Mouse (Mus musculus): ENCODE measurements around the gene Hist2h2ab. TPM values are rescaled to one million over a fixed set of nuclear protein-coding genes. Genes with fewer than 3 reads are reported as not detected.

Hist2h2ab gene
- total and polyA plus RNA-seq, 3 experiments, result 0.14 to 435 (median 38.7) TPM

- no peak for TF ChIP-seq GATA2 (IDR thresholded peaks at IDR 0.05; ENCODE audit: borderline replicate concordance, low read depth, low read length)
- no peak for TF ChIP-seq POLR2AphosphoS5 (IDR thresholded peaks at IDR 0.05; ENCODE audit: insufficient replicate concordance, low read depth, low read length)
- no peak for TF ChIP-seq TAL1 (conservative IDR thresholded peaks at IDR 0.05; ENCODE audit: low read depth, low read length)
- no peak for TF ChIP-seq GATA1 (IDR thresholded peaks at IDR 0.05; ENCODE audit: borderline replicate concordance, low read length)
- TF ChIP-seq CTCF (IDR thresholded peaks at IDR 0.05; ENCODE audit: low read depth, low read length), result no peak
- H3K9me3 ChIP-seq (replicated peaks), result peaks cover 16% of the 10 kb centered on the region
- H3K4me1 ChIP-seq (ENCODE audit: insufficient read depth, low read depth, low read length), result peaks cover 30% of the 10 kb centered on the region
- ATAC-seq (ENCODE audit: extremely low read depth, insufficient number of reproducible peaks, low FRiP score, poor library complexity, severe bottlenecking) (no peak), DNase-seq (ENCODE audit: low spot score) (no peak)
- no peaks in the 10 kb centered on the region for H3K27me3 ChIP-seq (ENCODE audit: insufficient read depth, low read length)
- peaks cover 3% of the 10 kb centered on the region for H3K36me3 ChIP-seq (replicated peaks)
- no peak overlapping the region for H3K4me3 ChIP-seq (ENCODE audit: low read depth, low read length)
These were observed 3.1 kb downstream of the Hist2h2ab start for GRCm38 (mm10) chr3:96222774-96223173.

- Histone ChIP-seq H3K9me3 (replicated peaks) (peaks cover 16% of the 10 kb centered on the region), H3K4me3 (ENCODE audit: low read depth, low read length) (no peak overlapping the region; the same call in 1 of the 2 replicates), H3K27me3 (ENCODE audit: insufficient read depth, low read length) (no peaks in the 10 kb centered on the region), H3K4me1 (ENCODE audit: insufficient read depth, low read depth, low read length) (peaks cover 31% of the 10 kb centered on the region), H3K36me3 (replicated peaks) (peaks cover 3% of the 10 kb centered on the region)
- ATAC-seq (ENCODE audit: extremely low read depth, insufficient number of reproducible peaks, low FRiP score, poor library complexity, severe bottlenecking), result no peak
- TF ChIP-seq POLR2AphosphoS5 (IDR thresholded peaks at IDR 0.05; ENCODE audit: insufficient replicate concordance, low read depth, low read length) (no peak), CTCF (IDR thresholded peaks at IDR 0.05; ENCODE audit: low read depth, low read length) (no peak), GATA1 (IDR thresholded peaks at IDR 0.05; ENCODE audit: borderline replicate concordance, low read length) (no peak), GATA2 (IDR thresholded peaks at IDR 0.05; ENCODE audit: borderline replicate concordance, low read depth, low read length) (no peak), TAL1 (conservative IDR thresholded peaks at IDR 0.05; ENCODE audit: low read depth, low read length) (no peak)
- DNase-seq (ENCODE audit: low spot score), result no peak
These were observed 5.8 kb downstream of the Hist2h2ab start for GRCm38 (mm10) chr3:96225421-96225820.

- peaks cover 32% of the 10 kb centered on the region for H3K4me1 ChIP-seq (ENCODE audit: insufficient read depth, low read depth, low read length)
- ATAC-seq (ENCODE audit: extremely low read depth, insufficient number of reproducible peaks, low FRiP score, poor library complexity, severe bottlenecking) (no peak), DNase-seq (ENCODE audit: low spot score) (no peak)
- no peaks in the 10 kb centered on the region for H3K27me3 ChIP-seq (ENCODE audit: insufficient read depth, low read length)
- H3K4me3 ChIP-seq (ENCODE audit: low read depth, low read length), result no peak overlapping the region
- H3K9me3 ChIP-seq (replicated peaks), result peaks cover 6% of the 10 kb centered on the region
- TF ChIP-seq GATA2 (IDR thresholded peaks at IDR 0.05; ENCODE audit: borderline replicate concordance, low read depth, low read length) (no peak), CTCF (IDR thresholded peaks at IDR 0.05; ENCODE audit: low read depth, low read length) (no peak), POLR2AphosphoS5 (IDR thresholded peaks at IDR 0.05; ENCODE audit: insufficient replicate concordance, low read depth, low read length) (no peak), TAL1 (conservative IDR thresholded peaks at IDR 0.05; ENCODE audit: low read depth, low read length) (no peak), GATA1 (IDR thresholded peaks at IDR 0.05; ENCODE audit: borderline replicate concordance, low read length) (no peak)
- H3K36me3 ChIP-seq (replicated peaks), result no peaks in the 10 kb centered on the region
These were observed 7.3 kb downstream of the Hist2h2ab start for GRCm38 (mm10) chr3:96226695-96227648.

- H3K27me3 ChIP-seq (ENCODE audit: insufficient read depth, low read length), result no peaks in the 10 kb centered on the region
- peaks cover 32% of the 10 kb centered on the region for H3K4me1 ChIP-seq (ENCODE audit: insufficient read depth, low read depth, low read length)
- H3K9me3 ChIP-seq (replicated peaks), result no peaks in the 10 kb centered on the region
- TF ChIP-seq POLR2AphosphoS5 (IDR thresholded peaks at IDR 0.05; ENCODE audit: insufficient replicate concordance, low read depth, low read length), result no peak
- DNase-seq (ENCODE audit: low spot score), result no peak
- ATAC-seq (ENCODE audit: extremely low read depth, insufficient number of reproducible peaks, low FRiP score, poor library complexity, severe bottlenecking), result no peak
- no peak overlapping the region for H3K4me3 ChIP-seq (ENCODE audit: low read depth, low read length)
- H3K36me3 ChIP-seq (replicated peaks), result no peaks in the 10 kb centered on the region
These were observed 9.2 kb downstream of the Hist2h2ab start for GRCm38 (mm10) chr3:96228828-96229227.

- no peaks in the 10 kb centered on the region for H3K36me3 ChIP-seq (replicated peaks)
- H3K27me3 ChIP-seq (ENCODE audit: insufficient read depth, low read length), result no peaks in the 10 kb centered on the region
- DNase-seq (ENCODE audit: low spot score), result no peak
- H3K9me3 ChIP-seq (replicated peaks), result no peaks in the 10 kb centered on the region
- no peak for ATAC-seq (ENCODE audit: extremely low read depth, insufficient number of reproducible peaks, low FRiP score, poor library complexity, severe bottlenecking)
- no peak overlapping the region for H3K4me3 ChIP-seq (ENCODE audit: low read depth, low read length)
- peaks cover 27% of the 10 kb centered on the region for H3K4me1 ChIP-seq (ENCODE audit: insufficient read depth, low read depth, low read length)
- TF ChIP-seq GATA2 (IDR thresholded peaks at IDR 0.05; ENCODE audit: borderline replicate concordance, low read depth, low read length) (no peak), GATA1 (IDR thresholded peaks at IDR 0.05; ENCODE audit: borderline replicate concordance, low read length) (no peak), POLR2AphosphoS5 (IDR thresholded peaks at IDR 0.05; ENCODE audit: insufficient replicate concordance, low read depth, low read length) (no peak), TAL1 (conservative IDR thresholded peaks at IDR 0.05; ENCODE audit: low read depth, low read length) (no peak), CTCF (IDR thresholded peaks at IDR 0.05; ENCODE audit: low read depth, low read length) (no peak)
These were observed 10.7 kb downstream of the Hist2h2ab start for GRCm38 (mm10) chr3:96230404-96230803.

GRCm38 (mm10) chr3:96230910-96231757, 11.5 kb downstream of the Hist2h2ab start:
- TF ChIP-seq CTCF (IDR thresholded peaks at IDR 0.05; ENCODE audit: low read depth, low read length) (no peak), GATA1 (IDR thresholded peaks at IDR 0.05; ENCODE audit: borderline replicate concordance, low read length) (no peak), POLR2AphosphoS5 (IDR thresholded peaks at IDR 0.05; ENCODE audit: insufficient replicate concordance, low read depth, low read length) (no peak), TAL1 (conservative IDR thresholded peaks at IDR 0.05; ENCODE audit: low read depth, low read length) (no peak), GATA2 (IDR thresholded peaks at IDR 0.05; ENCODE audit: borderline replicate concordance, low read depth, low read length) (no peak)
- ATAC-seq (ENCODE audit: extremely low read depth, insufficient number of reproducible peaks, low FRiP score, poor library complexity, severe bottlenecking), result no peak
- DNase-seq (ENCODE audit: low spot score), result no peak
- Histone ChIP-seq H3K4me3 (ENCODE audit: low read depth, low read length) (no peak overlapping the region), H3K4me1 (ENCODE audit: insufficient read depth, low read depth, low read length) (peaks cover 24% of the 10 kb centered on the region), H3K9me3 (replicated peaks) (no peaks in the 10 kb centered on the region), H3K36me3 (replicated peaks) (no peaks in the 10 kb centered on the region), H3K27me3 (ENCODE audit: insufficient read depth, low read length) (no peaks in the 10 kb centered on the region)
